Mouse (Mus musculus) heart, adult 2 months (tissue): ENCODE data around the gene Atp23. TPM values are rescaled to one million over a fixed set of nuclear protein-coding genes. Genes with fewer than 3 reads are reported as not detected.
A peak's percentile ranks its signal among the peaks of the same experiment; 100 is the strongest.

ENCODE experiments used
- DNase-seq, 2 experiments: peaks; one replicate each; pipeline ENCODE4 v3.0.0; 2021
- H3K27ac ChIP-seq: fragments of 200-600 bp; 2 replicates; pipeline ENCODE4 v1.8.1; 2022
- H3K27me3 ChIP-seq: fragments of 200-500 bp; 2 replicates; pipeline ENCODE4 v1.6.1; 2012; ENCODE audit warnings: mild to moderate bottlenecking, low read length, inconsistent platforms, mixed read lengths; ENCODE audit not compliant: control insufficient read depth, insufficient read depth
- H3K36me3 ChIP-seq: fragments of 200-500 bp; 2 replicates; pipeline ENCODE4 v1.6.1; 2012; ENCODE audit warnings: low read length, inconsistent platforms; ENCODE audit not compliant: control insufficient read depth, insufficient read depth
- H3K4me1 ChIP-seq: fragments of 200-500 bp; 2 replicates; pipeline ENCODE4 v1.6.1; 2011; ENCODE audit warnings: low read length; ENCODE audit not compliant: control insufficient read depth, insufficient read depth
- H3K4me3 ChIP-seq: fragments of 200-600 bp; 2 replicates; pipeline ENCODE4 v1.8.1; 2022
- H3K79me2 ChIP-seq: fragments of 200-500 bp; replicated peaks from 2 replicates; pipeline ENCODE4 v1.6.1; 2012; ENCODE audit warnings: mild to moderate bottlenecking, inconsistent platforms, low read length, moderate library complexity, mixed read lengths; ENCODE audit not compliant: control insufficient read depth, insufficient read depth
- H3K9ac ChIP-seq: fragments of 200-500 bp; 2 replicates; pipeline ENCODE4 v1.6.1; 2012; ENCODE audit warnings: low read depth, mild to moderate bottlenecking, control low read depth, inconsistent platforms, low read length, mixed read lengths
- CTCF ChIP-seq: fragments of 200-600 bp; IDR thresholded peaks from 2 replicates; pipeline ENCODE4 v1.8.1; 2022; ENCODE audit warnings: antibody characterized with exemption, mild to moderate bottlenecking, moderate library complexity
- EP300 ChIP-seq: fragments of 200-500 bp; IDR thresholded peaks from 2 replicates; pipeline ENCODE4 v1.6.1; 2011; ENCODE audit warnings: low read depth, low read length, control low read depth; ENCODE audit not compliant: insufficient read depth
- POLR2A ChIP-seq: fragments of 200-500 bp; IDR thresholded peaks from 2 replicates; pipeline ENCODE4 v1.6.1; 2011; ENCODE audit warnings: mild to moderate bottlenecking, low read depth, low read length, control low read depth; ENCODE audit not compliant: insufficient read depth
- WGBS: fragments of 180-500 bp; shearing (Covaris S2); methylation state at CpG from one replicate; pipeline ENCODE4 v1.1.7; 2018; 5-methylcytosine and 5-hydroxymethylcytosine counted together
- intact Hi-C: fragments of 180-260 bp; cut with DNase I; formaldehyde crosslinking; loops from one replicate; pipeline ENCODE4 v1.15.1; 2025
- polyA plus RNA-seq: library from polyadenylated mRNA; depleted of rRNA; stranded (reverse); fragments of >200 nt; gene quantifications from 2 replicates; pipeline ENCODE4 v1.2.3, GENCODE M21; 2012
- total RNA-seq, 2 experiments: library from RNA; stranded (reverse); gene quantifications; 2 replicates each; pipeline ENCODE4 v1.2.3; 2021

Atp23 gene
- total and polyA plus RNA-seq, 3 experiments: 4.9 to 5.5 (median 5.3) TPM

DNA sequence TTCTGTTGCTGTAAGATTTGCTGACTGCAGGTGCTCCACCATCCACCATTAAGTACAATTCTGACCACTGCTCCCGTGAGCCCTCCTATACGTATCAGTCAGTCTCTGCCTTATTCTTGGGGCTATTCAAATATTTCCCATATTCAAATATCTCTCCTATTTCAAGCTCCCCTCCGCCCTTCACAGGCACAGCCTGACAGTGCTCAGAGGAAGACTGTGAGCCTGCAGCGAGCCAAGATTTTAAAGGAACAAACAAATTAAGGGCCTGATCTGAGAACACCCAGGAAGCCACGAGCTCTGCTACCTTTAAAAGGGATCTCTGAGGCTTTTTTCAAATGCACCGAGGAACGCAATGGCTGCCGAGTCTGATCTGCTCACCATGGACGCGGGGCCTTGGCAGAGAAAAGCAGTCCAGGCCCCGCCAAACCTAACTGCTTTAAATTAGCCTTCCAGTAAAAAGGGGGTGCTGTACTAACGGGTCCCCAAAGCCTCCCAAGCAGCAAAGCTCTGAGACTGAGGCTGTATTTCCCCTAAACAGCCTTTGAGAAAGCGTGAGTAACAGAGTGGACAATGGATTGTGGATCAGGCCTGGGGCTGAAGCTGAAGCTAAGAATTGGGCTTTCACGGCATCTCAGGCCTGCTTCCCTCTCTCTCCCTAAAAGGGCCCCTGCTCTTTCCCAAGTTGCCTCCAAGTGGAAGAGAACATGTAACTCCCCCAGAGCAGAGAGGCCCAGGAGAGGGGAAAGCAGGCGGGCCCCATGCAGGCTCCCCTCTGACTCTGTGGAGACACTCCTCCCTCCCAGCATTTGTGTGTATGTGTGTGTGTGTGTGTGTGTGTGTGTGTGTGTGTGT lies 29.3 kb upstream of the Atp23 start:
- peaks cover 14% of the 10 kb centered on the region for H3K4me1 ChIP-seq
- peak overlapping the region; percentile 24 for H3K9ac ChIP-seq
- no peaks in the 10 kb centered on the region for H3K36me3 ChIP-seq
- H3K27me3 ChIP-seq: no peaks in the 10 kb centered on the region
- peak overlapping the region; percentile 64 for H3K27ac ChIP-seq
- intact Hi-C loops: no loop called here
- DNase-seq: peak; percentile 50 to 51
- TF ChIP-seq POLR2A (no peak), CTCF (no peak), EP300 (no peak)
- no peak overlapping the region for H3K4me3 ChIP-seq
- 56% methylated on average over 15 of the region's 15 CpGs for WGBS
- H3K79me2 ChIP-seq: no peaks in the 10 kb centered on the region

DNA sequence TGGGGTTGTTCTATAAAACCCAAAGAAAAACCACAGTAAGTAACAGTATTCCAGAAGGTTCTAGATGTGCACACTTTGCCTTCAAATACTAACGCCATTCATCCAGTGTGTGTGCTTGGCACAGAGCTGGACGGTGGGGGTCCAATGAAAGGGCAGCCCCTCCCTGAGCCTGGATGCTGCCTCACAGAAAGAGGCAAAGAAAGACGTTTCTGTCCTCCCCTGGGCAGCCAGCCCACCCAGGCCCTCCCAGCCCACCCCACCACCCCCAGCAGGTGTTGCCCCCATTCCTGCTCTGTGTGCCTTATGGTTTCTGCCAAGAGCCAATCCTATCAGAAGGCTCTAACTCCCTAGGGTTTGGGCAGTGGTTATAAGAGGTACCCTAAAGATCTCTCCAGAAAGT lies 28.4 kb upstream of the Atp23 start:
- WGBS: 81% methylated on average over 3 of the region's 3 CpGs
- Histone ChIP-seq H3K4me1 (peaks cover 14% of the 10 kb centered on the region), H3K9ac (no peak overlapping the region)

DNA sequence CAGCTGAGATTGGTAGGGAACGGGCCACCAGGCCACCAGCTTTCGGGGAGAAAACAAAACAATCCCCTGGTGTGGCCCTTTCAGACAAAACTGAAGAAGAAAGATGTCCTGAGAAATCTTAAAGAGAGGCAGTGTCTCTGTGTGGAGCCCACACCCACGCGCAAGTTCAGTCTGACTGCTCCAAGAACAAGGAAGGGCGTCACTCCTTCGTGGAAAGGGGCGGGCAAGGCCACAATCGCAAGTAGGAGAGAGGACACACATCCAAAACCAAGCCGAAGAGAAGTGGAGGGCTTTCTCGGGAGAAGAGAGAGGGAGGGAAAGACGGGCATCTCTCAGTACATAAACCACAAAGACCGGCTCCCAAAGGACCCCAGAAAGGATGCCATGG lies 27.7 kb upstream of the Atp23 start:
- DNase-seq: peak; percentile 78 to 83
- intact Hi-C loops: loop anchor here (1.0 to 2.0 kb wide), 2 partner anchors 49 to 58 kb away; partner anchors contain the start of gene Ctdsp2
- no peaks in the 10 kb centered on the region for H3K36me3 ChIP-seq
- TF ChIP-seq EP300: peak; percentile 52; the same call in 1 of the 2 replicates
- no peak for TF ChIP-seq CTCF
- peak; percentile 92 for TF ChIP-seq POLR2A
- peaks cover 14% of the 10 kb centered on the region for H3K4me1 ChIP-seq
- WGBS: 12% methylated on average over 12 of the region's 12 CpGs
- peak overlapping the region; percentile 100 for H3K27ac ChIP-seq
- H3K27me3 ChIP-seq: no peaks in the 10 kb centered on the region
- H3K9ac ChIP-seq: peak overlapping the region; percentile 91
- H3K4me3 ChIP-seq: peak overlapping the region; percentile 59
- H3K79me2 ChIP-seq: no peaks in the 10 kb centered on the region

More for the DNA sequence above, 28.4 kb upstream of the Atp23 start:
- peak overlapping the region; percentile 100 for H3K27ac ChIP-seq
- H3K79me2 ChIP-seq: no peaks in the 10 kb centered on the region
- no peaks in the 10 kb centered on the region for H3K36me3 ChIP-seq
- no peaks in the 10 kb centered on the region for H3K27me3 ChIP-seq
- intact Hi-C loops: loop anchor here (2.0 kb wide), 1 partner anchor 57 kb away; no protein-coding TSS in a partner anchor
- no peak overlapping the region for H3K4me3 ChIP-seq
- no peak for TF ChIP-seq CTCF
- no peak for TF ChIP-seq POLR2A
- TF ChIP-seq EP300: no peak
- no peak for DNase-seq

DNA sequence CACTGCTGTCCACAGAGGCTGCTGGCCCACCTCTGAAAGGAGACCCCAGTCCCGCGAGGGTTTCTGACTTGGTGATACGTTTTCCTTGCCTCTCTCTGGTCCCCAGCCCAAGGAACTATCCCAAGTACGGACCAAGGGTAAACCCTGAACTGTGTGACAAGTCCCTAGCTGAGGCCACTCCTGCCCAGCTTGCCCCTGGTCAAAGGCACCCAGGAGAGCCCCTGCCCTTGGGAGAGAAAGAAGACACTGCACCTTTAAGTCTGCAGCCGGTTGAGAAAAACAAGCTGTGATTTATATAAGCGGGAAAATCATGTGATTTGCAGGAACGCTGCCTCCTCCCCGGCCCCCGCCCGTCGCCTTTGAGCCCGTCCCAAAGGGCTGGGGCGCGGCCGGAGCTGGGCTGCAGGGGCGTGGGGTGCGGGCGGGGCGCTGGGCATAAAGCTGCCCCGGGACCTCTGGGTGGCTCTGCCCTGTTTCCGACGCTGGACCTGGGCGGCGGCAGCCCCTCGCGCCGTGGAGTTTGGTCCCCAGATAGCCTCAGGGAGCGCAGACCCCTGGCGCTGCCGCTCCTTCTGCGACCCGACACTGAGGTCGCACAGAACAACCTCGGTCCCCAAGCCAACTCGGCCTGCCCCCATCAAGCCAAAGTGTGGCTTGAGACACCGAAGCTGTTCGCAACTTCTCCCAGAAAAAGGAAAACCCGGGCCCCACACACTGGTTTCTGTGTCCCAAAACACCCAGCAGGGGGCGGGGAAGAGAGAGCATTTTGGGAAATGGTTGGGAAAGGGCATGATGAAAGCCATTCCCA lies 27.1 kb upstream of the Atp23 start:
- H3K4me1 ChIP-seq: peaks cover 14% of the 10 kb centered on the region

DNA sequence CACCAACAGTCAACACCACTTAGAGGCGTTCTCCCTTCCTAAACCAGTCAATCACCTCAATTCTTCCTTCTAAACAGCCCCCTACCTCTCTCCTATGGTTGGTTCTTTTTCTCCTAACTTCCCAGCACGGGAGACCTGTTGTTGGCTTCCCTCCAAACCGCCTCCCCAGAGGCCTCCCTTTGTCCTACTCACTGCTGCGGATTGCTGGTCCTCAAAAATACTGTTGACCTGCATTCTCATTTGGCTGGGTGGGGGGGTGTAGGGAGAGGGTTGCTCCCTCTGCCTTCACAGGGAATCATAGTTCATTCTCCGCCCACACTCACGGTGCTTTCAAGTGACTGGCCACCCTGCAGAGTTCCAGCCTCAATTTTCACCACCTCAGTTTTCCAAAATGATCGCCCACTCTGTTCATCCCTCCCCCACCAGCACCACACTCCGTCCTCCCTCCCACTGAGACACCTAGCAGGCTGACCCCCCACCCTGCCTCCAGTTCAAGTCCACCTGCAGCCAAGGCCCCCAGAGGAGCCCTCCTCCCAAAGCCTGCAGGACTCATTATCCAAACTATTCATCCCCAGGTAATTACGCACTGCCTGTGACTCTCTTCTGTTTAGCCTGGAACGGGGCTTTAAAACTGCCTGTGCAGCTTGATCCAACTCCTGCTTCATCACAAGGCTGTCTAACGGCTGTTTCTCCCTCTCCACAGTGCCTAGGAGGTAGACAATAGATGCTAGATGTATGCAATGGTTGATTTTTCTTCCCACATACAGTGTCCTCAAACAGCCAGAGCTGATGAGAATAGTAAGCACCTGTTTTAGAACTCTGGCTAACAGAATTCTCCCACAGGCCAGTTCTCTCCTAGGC lies 26.2 kb upstream of the Atp23 start:
- WGBS: 30% methylated on average over 11 of the region's 11 CpGs
- Histone ChIP-seq H3K79me2 (no peaks in the 10 kb centered on the region), H3K27ac (peak overlapping the region; percentile 100), H3K36me3 (no peaks in the 10 kb centered on the region), H3K9ac (peak overlapping the region; percentile 75), H3K4me1 (peaks cover 14% of the 10 kb centered on the region), H3K4me3 (peak overlapping the region; percentile 59), H3K27me3 (no peaks in the 10 kb centered on the region)
- intact Hi-C loops: no loop called here
- DNase-seq: peak; percentile 51 to 61
- no peak for TF ChIP-seq EP300
- no peak for TF ChIP-seq CTCF
- no peak for TF ChIP-seq POLR2A

More for the DNA sequence above, 27.1 kb upstream of the Atp23 start:
- peak; percentile 89 to 92 for DNase-seq
- intact Hi-C loops: loop anchor here (1.0 to 2.0 kb wide), 2 partner anchors 50 to 59 kb away; partner anchors contain the start of gene Ctdsp2
- Histone ChIP-seq H3K27me3 (no peaks in the 10 kb centered on the region), H3K4me3 (peak overlapping the region; percentile 59), H3K36me3 (no peaks in the 10 kb centered on the region), H3K27ac (peak overlapping the region; percentile 100), H3K9ac (peak overlapping the region; percentile 91), H3K79me2 (no peaks in the 10 kb centered on the region)
- TF ChIP-seq EP300 (peak; percentile 72; the same call in 1 of the 2 replicates), POLR2A (peak; percentile 94), CTCF (peak; percentile 79)
- WGBS: under 1% methylated on average over 39 of the region's 39 CpGs
